Mouse (Mus musculus): ENCODE results near the gene Gpr21.
"Not testable (repeated sequence)": the region's sequence is repeated elsewhere in the genome, so short reads cannot be mapped to it uniquely, and the experiment has no call there.

Gene Gpr21

GRCm38 (mm10) chr2:37516030-37516710, at the start of gene Gpr21:
Gene Gpr21 (plus strand): TSS chr2:37516332.
- DNase-seq: no peak

- no peak for DNase-seq
These were observed 36.6 kb upstream of the Gpr21 start for GRCm38 (mm10) chr2:37479559-37479958.

GRCm38 (mm10) chr2:37480039-37480438, 36.1 kb upstream of the Gpr21 start:
- DNase-seq: no peak

GRCm38 (mm10) chr2:37484165-37484564, 32.0 kb upstream of the Gpr21 start:
- DNase-seq: no peak

GRCm38 (mm10) chr2:37485370-37485769, 30.8 kb upstream of the Gpr21 start:
- DNase-seq: no peak

- DNase-seq: no peak
These were observed 29.7 kb upstream of the Gpr21 start for GRCm38 (mm10) chr2:37486408-37486807.

- no peak for DNase-seq
These were observed 27.2 kb upstream of the Gpr21 start for GRCm38 (mm10) chr2:37488956-37489355.

GRCm38 (mm10) chr2:37497321-37497720, 18.8 kb upstream of the Gpr21 start:
- no peak for DNase-seq

GRCm38 (mm10) chr2:37505856-37506255, 10.3 kb upstream of the Gpr21 start:
- not testable (repeated sequence) for DNase-seq

GRCm38 (mm10) chr2:37511134-37511901, 4.8 kb upstream of the Gpr21 start:
- DNase-seq: no peak

- DNase-seq: no peak
These were observed 860 bp downstream of the Gpr21 start for GRCm38 (mm10) chr2:37516922-37517462.

- no peak for DNase-seq
These were observed 2.6 kb downstream of the Gpr21 start for GRCm38 (mm10) chr2:37518561-37519285.

- no peak for DNase-seq
These were observed 3.1 kb downstream of the Gpr21 start for GRCm38 (mm10) chr2:37519286-37519640.

- no peak for DNase-seq
These were observed 11.5 kb downstream of the Gpr21 start for GRCm38 (mm10) chr2:37527587-37527986.

- DNase-seq: no peak
These were observed 13.3 kb downstream of the Gpr21 start for GRCm38 (mm10) chr2:37529397-37529796.

GRCm38 (mm10) chr2:37530766-37531165, 14.6 kb downstream of the Gpr21 start:
- no peak for DNase-seq

- DNase-seq: no peak
These were observed 15.5 kb downstream of the Gpr21 start for GRCm38 (mm10) chr2:37531639-37532038.

GRCm38 (mm10) chr2:37549346-37550012, 33.3 kb downstream of the Gpr21 start:
- no peak for DNase-seq

- DNase-seq: no peak
These were observed 40.2 kb downstream of the Gpr21 start for GRCm38 (mm10) chr2:37556366-37556765.

GRCm38 (mm10) chr2:37565579-37565978, 49.4 kb downstream of the Gpr21 start:
- DNase-seq: no peak

GRCm38 (mm10) chr2:37566035-37566434, 49.9 kb downstream of the Gpr21 start:
- no peak for DNase-seq

- DNase-seq: no peak
These were observed 53.8 kb downstream of the Gpr21 start for GRCm38 (mm10) chr2:37569888-37570287.

All from kidney, adult 11 months (tissue).